Comparison of ENCODE assay signal across 10 mouse cellular contexts in genomic region chr19:37315091-37315490, GRCm38 (mm10). TPM values are rescaled to one million over a fixed set of nuclear protein-coding genes. Genes with fewer than 3 reads are reported as not detected.
A peak's percentile ranks its signal among the peaks of the same experiment; 100 is the strongest.
DNase-seq lines count a peak whose midpoint lies in the region; ATAC-seq and TF ChIP-seq lines count a peak whose summit lies in the region.
"Had no signal": no experiment of that assay in that cellular context is flagged by ENCODE, and none has a peak within 500 bp of the region (broad histone marks: within the 10 kb centered on the region; RNA-seq: fewer than 3 reads in every experiment).

No protein-coding gene starts in this region.

- H3K36me3 ChIP-seq in kidney, adult 2 months (ENCODE audit: control insufficient read depth, insufficient read depth, low read length) = peaks cover 5% of the 10 kb centered on the region; the same call in 1 of the 2 replicates
- H3K36me3 ChIP-seq in hindbrain, postnatal 0 days (ENCODE audit: insufficient read depth, low read length) = peaks cover 39% of the 10 kb centered on the region; the same call in 1 of the 2 replicates
- H3K36me3 ChIP-seq in thymus, adult 2 months (ENCODE audit: control insufficient read depth, insufficient read depth, low read length) = peaks cover 18% of the 10 kb centered on the region; the same call in 1 of the 2 replicates

- no peak overlapping the region for H3K27ac ChIP-seq in kidney, adult 2 months (ENCODE audit: insufficient read depth, low read depth, low read length)
- H3K27ac ChIP-seq in hindbrain, postnatal 0 days = no peak overlapping the region
- H3K27ac ChIP-seq in thymus, adult 2 months (ENCODE audit: control insufficient read depth, insufficient read depth, low read length) = no peak overlapping the region
- H3K27ac ChIP-seq: limb, embryonic 10.5 days; midbrain, embryonic 10.5 days had no signal

- H3K4me3 ChIP-seq in kidney, adult 2 months (ENCODE audit: insufficient read depth, low read depth, low read length) = no peak overlapping the region
- H3K4me3 ChIP-seq in hindbrain, postnatal 0 days (ENCODE audit: low read length) = no peak overlapping the region
- no peak overlapping the region for H3K4me3 ChIP-seq in thymus, adult 2 months (ENCODE audit: control insufficient read depth, insufficient read depth, low read length)
- H3K4me3 ChIP-seq: limb, embryonic 10.5 days; midbrain, embryonic 10.5 days had no signal

- TF ChIP-seq POLR2A in kidney, adult 2 months (IDR thresholded peaks at IDR 0.05; ENCODE audit: low read depth, low read length) = no peak
- no peak for TF ChIP-seq POLR2A in brain, embryonic 14.5 days (IDR thresholded peaks at IDR 0.05; ENCODE audit: borderline replicate concordance, extremely low read depth, insufficient read depth, insufficient read length, poor library complexity, severe bottlenecking)
- TF ChIP-seq POLR2A in thymus, adult 2 months (IDR thresholded peaks at IDR 0.05; ENCODE audit: control insufficient read depth, extremely low read depth, insufficient read depth, low read length, poor library complexity) = no peak

- no peaks in the 10 kb centered on the region for H3K9me3 ChIP-seq in hindbrain, postnatal 0 days (ENCODE audit: low read length)
- H3K9me3 ChIP-seq: limb, embryonic 10.5 days; midbrain, embryonic 10.5 days had no signal

- WGBS in kidney, adult 2 months = 72% methylated on average over 9 of the region's 9 CpGs
- WGBS in hindbrain, postnatal 0 days = 55% methylated on average over 9 of the region's 9 CpGs
- WGBS in thymus, adult 2 months = 97% methylated on average over 9 of the region's 9 CpGs

- no peak overlapping the region for H3K9ac ChIP-seq in hindbrain, postnatal 0 days (replicated peaks; ENCODE audit: low read length)

- no peaks in the 10 kb centered on the region for H3K27me3 ChIP-seq in kidney, adult 2 months (replicated peaks; ENCODE audit: control insufficient read depth, insufficient read depth, low read length)
- no peaks in the 10 kb centered on the region for H3K27me3 ChIP-seq in hindbrain, postnatal 0 days (ENCODE audit: insufficient read depth, low read length)
- H3K27me3 ChIP-seq in thymus, adult 2 months (ENCODE audit: control insufficient read depth, insufficient read depth, low read length) = no peaks in the 10 kb centered on the region

- peak; percentile 4 for DNase-seq in kidney, adult 2 months
- no peak for DNase-seq in kidney, adult 11 months
- peak; percentile 68 for DNase-seq in brain, embryonic 14.5 days (ENCODE audit: low read depth)
- DNase-seq in cerebellum, postnatal 25 days = peak; percentile 53 to 61
- peak; percentile 45 to 75 for DNase-seq in heart, postnatal 14 days
- DNase-seq in hindbrain, postnatal 0 days (ENCODE audit: low spot score) = no peak
- DNase-seq in thymus, adult 2 months = no peak
- DNase-seq: kidney, adult 18-20 months had no signal

- H3K4me1 ChIP-seq in kidney, adult 2 months (ENCODE audit: control insufficient read depth, insufficient read depth, low read length) = no peaks in the 10 kb centered on the region
- H3K4me1 ChIP-seq in hindbrain, postnatal 0 days (ENCODE audit: insufficient read depth, low read length) = no peaks in the 10 kb centered on the region
- no peaks in the 10 kb centered on the region for H3K4me1 ChIP-seq in thymus, adult 2 months (replicated peaks; ENCODE audit: control insufficient read depth, insufficient read depth, low read length)
- H3K4me1 ChIP-seq: limb, embryonic 10.5 days; midbrain, embryonic 10.5 days had no signal

- no peak for ATAC-seq in hindbrain, postnatal 0 days

- no peak for TF ChIP-seq CTCF in kidney, adult 2 months (conservative IDR thresholded peaks at IDR 0.05; ENCODE audit: insufficient read depth, insufficient read length, low read depth, low read length)
- TF ChIP-seq CTCF in brain, embryonic 14.5 days (IDR thresholded peaks at IDR 0.05; ENCODE audit: borderline replicate concordance, extremely low read depth, insufficient read depth, insufficient read length) = no peak
- no peak for TF ChIP-seq CTCF in hindbrain, postnatal 0 days (IDR thresholded peaks at IDR 0.05; ENCODE audit: low read depth)
- no peak for TF ChIP-seq CTCF in thymus, adult 2 months (IDR thresholded peaks at IDR 0.05; ENCODE audit: borderline replicate concordance, control insufficient read depth, extremely low read depth, insufficient read depth, low read length, poor library complexity)

- intact Hi-C loops in heart, postnatal 14 days (cut with DNase I) = no loop called here

- no peak overlapping the region for H3K4me2 ChIP-seq in hindbrain, postnatal 0 days (ENCODE audit: low read depth, low read length)

RNA-seq across cellular contexts. Expression of gene Ide, which starts 22.6 kb away (rescaled TPM):
- 22.7 and 24.0 TPM in 2 replicates for polyA plus RNA-seq in kidney, adult 2 months (2012; rRNA removed)
- 18.9 and 24.7 TPM in 2 replicates for polyA plus RNA-seq in brain, embryonic 14.5 days (2012; rRNA removed)
- 10 to 100 TPM; 82.9 to 86.3 TPM for total RNA-seq in heart, postnatal 14 days (2021)
- 25.1 and 29.1 TPM in 2 replicates for total RNA-seq in hindbrain, postnatal 0 days (2014; rRNA removed)
- 38.5 and 40.5 TPM in 2 replicates for polyA plus RNA-seq in hindbrain, postnatal 0 days (2015; fragmentation: Nextera tagmentation; extraction: Ambion mirVana)
- 19.8 and 21.4 TPM in 2 replicates for polyA plus RNA-seq in thymus, adult 2 months (2012; rRNA removed)

Comparison
In these comparisons a context has a peak if more than half of its experiments do, and no peak if none do; other contexts are left out.
1. DNase-seq: peak in kidney, adult 2 months (single experiment), brain, embryonic 14.5 days (single experiment), cerebellum, postnatal 25 days (2 of 2) and heart, postnatal 14 days (2 of 2); none in kidney, adult 11 months (single experiment), hindbrain, postnatal 0 days (single experiment) and thymus, adult 2 months (single experiment).